Mouse (Mus musculus): ENCODE measurements around the gene Ttll10.

DNA sequence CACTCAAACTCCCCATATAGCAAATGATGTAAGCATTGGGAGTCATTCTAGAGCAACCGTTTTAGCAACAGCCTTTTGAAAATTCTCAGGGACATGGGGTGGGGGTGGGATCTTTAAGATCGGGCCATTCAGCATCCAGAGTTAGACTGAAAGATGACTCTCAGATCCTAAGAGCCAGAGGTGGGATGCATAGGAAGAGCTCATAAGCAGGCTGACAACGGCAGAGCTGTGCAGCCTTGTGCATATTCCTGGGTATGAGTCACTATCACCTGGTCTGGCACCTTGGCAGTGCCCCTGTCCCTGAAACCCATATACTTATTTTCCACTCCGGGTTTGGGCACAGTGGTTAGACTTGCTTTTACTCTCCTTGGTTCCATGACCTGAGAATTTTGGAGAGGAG, 6.1 kb downstream of the Ttll10 start:
- no peak for TF ChIP-seq CTCF (IDR thresholded peaks at IDR 0.05; ENCODE audit: control insufficient read depth, insufficient read depth, low read length)
- no peak for TF ChIP-seq POLR2A (IDR thresholded peaks at IDR 0.05; ENCODE audit: borderline replicate concordance, control insufficient read depth, low read depth, low read length)

Data from bone marrow, adult 2 months (tissue).